Mouse (Mus musculus) inflammation-experienced regulatory T-cells, adult 6 months (primary cell): ENCODE measurements around the gene Gnptg. TPM values are rescaled to one million over a fixed set of nuclear protein-coding genes. Genes with fewer than 3 reads are reported as not detected.
A peak's percentile ranks its signal among the peaks of the same experiment; 100 is the strongest.

Experiments used
- ATAC-seq: one replicate; pipeline ENCODE4 v1.8.0; 2017
- polyA plus RNA-seq, 3 experiments: library from polyadenylated mRNA; unstranded; fragments of 100-300 nt; shearing (Covaris generic); gene quantifications; one replicate each; pipeline ENCODE4 v1.2.1; 2017

The Gnptg gene
- polyA plus RNA-seq, 3 experiments from 2014 or later: 43.0 to 79.2 (median 61.5) TPM

DNA sequence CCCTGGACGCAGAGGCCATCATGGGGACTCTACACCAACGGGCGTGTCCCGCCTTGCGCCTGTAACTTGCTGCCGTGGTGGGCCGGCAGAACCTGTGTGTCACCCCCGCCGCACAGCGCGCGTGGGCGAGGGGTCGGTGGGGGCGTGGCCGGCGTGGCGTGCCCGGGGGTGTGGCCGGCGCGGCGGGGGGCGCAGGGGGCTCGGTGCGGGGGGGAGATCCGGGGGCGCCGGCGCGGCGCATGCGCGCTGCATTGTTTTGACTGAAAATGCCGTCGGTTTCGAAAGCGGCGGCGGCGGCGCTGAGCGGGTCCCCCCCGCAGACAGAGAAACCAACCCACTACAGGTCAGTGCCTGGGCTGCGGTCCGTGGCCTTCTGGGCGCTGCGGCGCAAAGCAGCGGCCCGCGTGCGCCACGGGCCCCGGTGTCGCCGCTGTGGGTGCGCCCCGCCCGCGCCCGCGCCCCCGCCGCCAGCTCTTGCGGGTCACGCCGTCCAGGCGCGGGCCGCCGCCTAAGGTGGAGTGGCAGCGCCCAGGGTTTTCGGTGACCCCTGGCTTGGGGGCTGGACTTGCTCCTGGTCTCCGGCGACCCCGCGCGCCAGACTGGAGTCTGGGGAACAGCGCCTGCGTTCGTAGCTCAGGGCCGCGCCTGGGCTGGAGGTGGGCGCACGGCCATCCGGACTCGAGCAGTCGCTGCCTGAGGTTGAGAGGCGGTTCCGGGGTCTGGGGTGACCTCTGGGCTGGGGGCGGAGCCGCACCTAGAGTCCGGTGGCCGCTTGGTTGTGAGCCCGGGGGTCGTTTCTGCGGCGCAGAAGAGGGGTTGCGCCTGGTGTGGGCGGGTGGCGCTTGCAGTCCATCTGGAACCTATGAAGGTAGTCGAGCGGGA is 51.5 kb downstream of the Gnptg start, which contains the start of gene Unkl:
Gene Unkl, plus strand, starts transcription at position 248 of the 882 bp plus-strand sequence.
- ATAC-seq: peak; percentile 20

- ATAC-seq: no peak
Observed at GRCm38 (mm10) chr17:25187784-25188149, 52.2 kb downstream of the Gnptg start.

DNA sequence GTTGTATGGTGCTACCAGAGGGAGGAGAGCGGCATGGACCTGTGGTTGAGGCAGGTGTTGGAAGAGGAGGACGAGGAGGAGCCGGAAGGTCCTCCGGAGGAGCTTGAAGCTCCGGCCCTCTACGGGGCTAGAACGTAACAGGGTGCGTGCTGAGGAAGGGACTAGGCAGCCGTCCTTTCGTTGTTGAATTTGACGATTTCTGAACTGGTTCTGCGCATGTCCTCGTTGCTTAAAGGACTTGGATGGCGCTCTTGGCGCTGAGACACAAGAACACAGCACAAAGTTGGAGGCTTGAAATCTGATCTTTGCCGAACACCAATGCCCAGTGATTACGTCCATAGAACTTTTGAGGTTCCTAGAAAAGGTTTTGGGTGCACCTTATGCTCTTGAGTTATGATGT is 55.0 kb downstream of the Gnptg start:
- no peak for ATAC-seq

GRCm38 (mm10) chr17:25184129-25184691 is 55.7 kb downstream of the Gnptg start, which contains the start of gene BC003965:
Gene BC003965, plus strand, starts transcription at chr17:25184554.
- peak; percentile 91 for ATAC-seq

Other genes with a start within 250 kb of the Gnptg start
- gene Cramp1l, start 224.3 kb downstream of the Gnptg start, polyA plus RNA-seq: 10 to 100 TPM; 10.7 to 22.5 (median 17.2) TPM
- gene Ift140, start 224.0 kb downstream of the Gnptg start, polyA plus RNA-seq: 10 to 100 TPM; 15.7 to 18.8 (median 17.2) TPM
- under 1 TPM in 2 of 3 experiments, not detected in 1; 0.47 to 0.66 TPM for gene Tmem204, start 156.5 kb downstream of the Gnptg start, polyA plus RNA-seq
- gene Telo2, start 124.2 kb downstream of the Gnptg start, polyA plus RNA-seq: 10 to 100 TPM; 13.5 to 33.6 (median 17.7) TPM
- gene Ptx4, start 119.4 kb downstream of the Gnptg start, polyA plus RNA-seq: not detected
- 10 to 100 TPM; 16.6 to 27.4 (median 20.6) TPM for gene Clcn7, start 106.7 kb downstream of the Gnptg start, polyA plus RNA-seq
- not detected for gene Ccdc154, start 77.7 kb downstream of the Gnptg start, polyA plus RNA-seq
- gene Gm38655, start 64.7 kb downstream of the Gnptg start, polyA plus RNA-seq: not detected
- gene BC003965, start 55.6 kb downstream of the Gnptg start, polyA plus RNA-seq: 10 to 100 TPM; 12.9 to 16.3 (median 13.2) TPM
- 10 to 100 TPM; 22.2 to 31.4 (median 23.3) TPM for gene Unkl, start 51.7 kb downstream of the Gnptg start, polyA plus RNA-seq
- gene Tsr3, start within 50 bp of the Gnptg start, polyA plus RNA-seq: 10 to 100 TPM; 30.9 to 35.3 (median 31.4) TPM
- gene Baiap3, start 16.2 kb upstream of the Gnptg start, polyA plus RNA-seq: 10 to 100 TPM in 2 of 3 experiments, 1 to 10 TPM in 1; 2.6 to 42.7 (median 10.9) TPM
- 100 to 1,000 TPM; 418 to 487 (median 438) TPM for gene Ube2i, start 34.5 kb upstream of the Gnptg start, polyA plus RNA-seq
- not detected for gene Prss34, start 58.3 kb upstream of the Gnptg start, polyA plus RNA-seq
- gene Prss28, start 68.5 kb upstream of the Gnptg start, polyA plus RNA-seq: not detected
- gene Prss29, start 78.5 kb upstream of the Gnptg start, polyA plus RNA-seq: not detected
- not detected for gene Tpsab1, start 105.4 kb upstream of the Gnptg start, polyA plus RNA-seq
- gene Tpsb2, start 126.2 kb upstream of the Gnptg start, polyA plus RNA-seq: not detected
- gene Tpsg1, start 129.1 kb upstream of the Gnptg start, polyA plus RNA-seq: not detected
- not detected for gene Cacna1h, start 193.7 kb upstream of the Gnptg start, polyA plus RNA-seq
- not detected for gene Tekt4, start 214.5 kb upstream of the Gnptg start, polyA plus RNA-seq